Mouse (Mus musculus): Measurements from ENCODE around the gene Pam16. TPM values are rescaled to one million over a fixed set of nuclear protein-coding genes. Genes with fewer than 3 reads are reported as not detected.
"Not testable (repeated sequence)": the region's sequence is repeated elsewhere in the genome, so short reads cannot be mapped to it uniquely, and the experiment has no call there.

The Pam16 gene
- polyA plus RNA-seq, 1 experiment from 2014 or later: 57.2 TPM

DNA sequence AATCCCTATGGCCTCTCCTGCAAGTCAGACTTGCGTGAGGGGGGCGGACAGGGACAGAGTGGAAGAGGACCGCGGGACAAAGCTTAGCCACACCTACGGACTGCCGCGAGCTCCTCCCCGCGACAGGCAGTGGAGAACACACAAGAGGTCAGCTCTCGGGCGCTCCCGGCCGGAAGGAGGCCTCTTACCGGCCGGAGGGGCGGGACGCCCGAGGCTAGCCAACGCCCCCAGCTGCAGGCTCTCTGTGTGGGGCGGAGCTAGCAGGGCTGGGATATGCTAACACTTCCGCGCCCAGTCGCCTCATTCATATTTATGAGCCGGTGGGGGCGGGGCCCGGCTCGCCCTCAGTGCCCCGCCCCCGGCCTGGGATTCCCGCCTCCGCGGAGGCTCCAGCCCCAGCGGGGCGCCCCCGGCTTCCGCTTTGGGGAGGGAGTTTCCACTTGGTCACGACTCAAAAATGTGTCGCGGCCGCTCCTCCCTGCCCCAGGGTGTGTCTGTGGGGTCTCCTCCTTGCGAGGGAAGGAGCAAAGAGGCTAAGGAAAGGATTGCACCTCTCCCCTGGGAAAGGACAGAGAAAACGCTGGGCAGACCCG lies 38.2 kb downstream of the Pam16 start:
- peak; percentile 84 for DNase-seq (ENCODE audit: low read depth, low spot score)
- no peak for TF ChIP-seq CTCF (IDR thresholded peaks at IDR 0.05)
- in situ Hi-C loops (cut with MboI; ENCODE audit: low pct_unique_long_range_greater_than_20kb): no loop called here
- no peaks in the 10 kb centered on the region for H3K27me3 ChIP-seq
- ATAC-seq: peak; percentile 96
- POLR2A ChIA-PET: interaction anchor here (1.2 kb wide), 1 partner anchor 14 kb away, joined by 3 read pairs; no protein-coding TSS in a partner anchor
- CTCF ChIA-PET: interaction anchor here (1.0 to 2.2 kb wide), 4 partner anchors 9 to 21 kb away, joined by 3 to 8 read pairs (median 8); no protein-coding TSS in a partner anchor

GRCm38 (mm10) chr16:4585642-4586530 lies 38.9 kb downstream of the Pam16 start:
- no peak for DNase-seq (ENCODE audit: low read depth, low spot score)
- no peak for TF ChIP-seq CTCF (IDR thresholded peaks at IDR 0.05)
- ATAC-seq: peak; percentile 17
- CTCF ChIA-PET: interaction anchor here (0.7 to 2.2 kb wide), 5 partner anchors 9 to 22 kb away, joined by 3 to 8 read pairs (median 7); no protein-coding TSS in a partner anchor
- POLR2A ChIA-PET: interaction anchor here (0.6 to 1.2 kb wide), 2 partner anchors 15 to 51 kb away, joined by 3 read pairs; no protein-coding TSS in a partner anchor
- in situ Hi-C loops (cut with MboI; ENCODE audit: low pct_unique_long_range_greater_than_20kb): no loop called here
- no peaks in the 10 kb centered on the region for H3K27me3 ChIP-seq

DNA sequence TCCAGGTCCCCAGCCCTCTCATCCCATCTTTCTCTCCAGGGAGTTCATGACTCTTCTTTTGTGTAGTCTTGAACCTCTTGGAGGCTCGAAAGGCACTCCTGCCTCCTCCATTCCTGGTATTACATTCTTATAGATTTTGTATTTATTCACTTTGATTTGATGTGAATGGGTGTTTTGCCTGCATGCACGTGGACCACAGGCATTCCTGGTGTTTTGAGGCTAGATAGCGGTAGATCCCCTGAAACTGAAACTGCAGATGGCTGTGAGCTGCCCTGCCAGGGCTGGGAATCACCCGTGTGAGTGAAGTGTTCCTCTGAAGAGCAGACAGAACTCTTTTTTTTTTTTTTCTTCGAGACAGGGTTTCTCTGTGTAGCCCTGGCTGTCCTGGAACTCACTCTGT lies 40.4 kb downstream of the Pam16 start:
- in situ Hi-C loops (cut with MboI; ENCODE audit: low pct_unique_long_range_greater_than_20kb): no loop called here
- ATAC-seq: no peak
- no peak for TF ChIP-seq CTCF (IDR thresholded peaks at IDR 0.05)
- no peak for DNase-seq (ENCODE audit: low read depth, low spot score)
- ChIA-PET POLR2A (no interaction called here), CTCF (interaction anchor here (1.3 to 2.2 kb wide), 4 partner anchors 9 to 32 kb away, joined by 3 to 8 read pairs (median 4); no protein-coding TSS in a partner anchor)
- no peaks in the 10 kb centered on the region for H3K27me3 ChIP-seq

DNA sequence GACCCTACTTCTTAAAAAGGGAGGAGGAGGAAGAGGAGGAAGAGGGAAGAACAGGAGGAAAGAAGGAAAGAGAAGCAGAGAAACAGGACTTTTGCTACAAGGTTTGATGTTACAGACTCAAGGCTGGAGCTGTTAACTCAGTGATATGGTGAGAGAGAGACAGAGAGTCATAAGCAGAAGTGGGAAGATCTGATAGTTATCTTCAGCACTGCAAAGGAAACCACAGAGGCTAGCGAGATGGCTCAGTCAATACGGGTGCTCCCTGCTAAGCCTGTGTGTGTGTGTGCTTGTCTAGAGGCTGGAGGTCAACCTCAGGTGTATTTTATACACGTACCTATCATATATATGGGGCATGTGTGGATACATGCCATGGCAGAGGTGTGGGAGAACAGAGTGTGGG lies 41.0 kb downstream of the Pam16 start:
- DNase-seq (ENCODE audit: low read depth, low spot score): no peak
- ChIA-PET CTCF (interaction anchor here (1.3 to 2.2 kb wide), 4 partner anchors 9 to 32 kb away, joined by 3 to 13 read pairs (median 4); no protein-coding TSS in a partner anchor), POLR2A (no interaction called here)
- no peak for TF ChIP-seq CTCF (IDR thresholded peaks at IDR 0.05)
- no peaks in the 10 kb centered on the region for H3K27me3 ChIP-seq
- ATAC-seq: no peak
- in situ Hi-C loops (cut with MboI; ENCODE audit: low pct_unique_long_range_greater_than_20kb): no loop called here

DNA sequence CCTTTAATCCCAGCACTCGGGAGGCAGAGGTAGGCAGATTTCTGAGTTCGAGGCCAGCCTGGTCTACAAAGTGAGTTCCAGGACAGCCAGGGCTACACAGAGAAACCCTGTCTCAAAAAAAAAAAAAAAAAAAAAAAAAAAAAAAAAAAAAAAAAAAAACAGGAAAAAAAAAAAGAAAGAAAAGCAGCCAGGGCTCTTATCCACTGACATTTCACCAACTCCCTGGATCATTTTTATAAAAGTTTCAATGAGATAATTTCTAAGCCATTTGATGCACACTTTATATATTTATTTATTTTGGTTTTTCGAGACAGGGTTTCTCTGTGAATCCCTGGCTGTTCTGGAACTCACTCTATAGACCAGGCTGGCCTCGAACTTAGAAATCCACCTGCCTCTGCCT lies 43.6 kb downstream of the Pam16 start:
- DNase-seq (ENCODE audit: low read depth, low spot score); in situ Hi-C loops (cut with MboI; ENCODE audit: low pct_unique_long_range_greater_than_20kb); ATAC-seq; POLR2A ChIA-PET; H3K27me3 ChIP-seq: not testable (repeated sequence)
- CTCF ChIA-PET: interaction anchor here (1.2 to 1.5 kb wide), 2 partner anchors 12 to 27 kb away, joined by 3 read pairs; no protein-coding TSS in a partner anchor

DNA sequence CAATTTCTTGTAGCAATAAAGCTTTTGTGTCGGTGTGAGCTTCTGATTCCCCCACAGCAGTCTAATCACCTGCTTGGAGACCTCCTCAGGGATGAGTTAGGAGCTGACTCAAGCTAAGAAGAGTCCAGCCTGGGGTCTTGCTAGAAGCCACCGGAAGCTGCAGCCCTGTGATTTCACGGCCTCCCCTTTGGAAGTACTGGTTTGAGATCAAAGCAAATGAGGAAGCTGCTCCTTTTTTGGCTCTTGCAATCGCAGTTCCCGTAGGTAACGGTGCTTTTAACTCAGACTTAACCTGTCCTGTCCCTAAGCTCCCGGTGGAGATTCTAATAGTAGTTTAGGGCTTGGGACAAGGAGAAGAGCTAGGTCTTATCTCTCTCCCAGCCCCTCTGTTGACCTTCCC lies 46.2 kb downstream of the Pam16 start:
- DNase-seq (ENCODE audit: low read depth, low spot score): no peak
- ChIA-PET CTCF (interaction anchor here (1.0 to 6.3 kb wide), 4 partner anchors 10 to 89 kb away, joined by 4 to 39 read pairs (median 6); no protein-coding TSS in a partner anchor), POLR2A (no interaction called here)
- in situ Hi-C loops (cut with MboI; ENCODE audit: low pct_unique_long_range_greater_than_20kb): no loop called here
- H3K27me3 ChIP-seq: no peaks in the 10 kb centered on the region
- ATAC-seq: no peak
- TF ChIP-seq CTCF (IDR thresholded peaks at IDR 0.05): no peak

DNA sequence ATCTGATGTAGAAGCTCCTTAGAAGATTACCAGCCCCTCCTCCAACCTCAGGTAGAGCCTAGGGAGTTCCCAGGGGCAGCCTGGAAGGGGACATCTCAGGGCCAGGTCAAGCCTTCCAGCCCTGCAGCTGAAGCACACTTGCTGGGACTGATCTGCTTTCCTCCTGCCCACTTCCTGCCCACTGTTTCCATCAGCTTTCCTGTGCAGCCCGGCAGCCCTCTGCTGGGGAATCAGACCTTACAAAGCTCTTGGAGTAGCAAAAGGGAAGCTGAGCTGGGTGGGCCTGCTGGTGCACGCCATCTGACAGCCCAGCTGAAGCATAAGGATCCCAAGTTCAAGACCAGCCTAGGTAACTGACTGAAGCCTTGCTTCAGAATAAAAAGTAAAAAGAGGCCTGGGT lies 47.9 kb downstream of the Pam16 start:
- in situ Hi-C loops (cut with MboI; ENCODE audit: low pct_unique_long_range_greater_than_20kb): no loop called here
- ChIA-PET CTCF (interaction anchor here (1.2 to 6.3 kb wide), 7 partner anchors 9 to 30 kb away, joined by 3 to 39 read pairs (median 6); no protein-coding TSS in a partner anchor), POLR2A (no interaction called here)
- ATAC-seq: no peak
- H3K27me3 ChIP-seq: no peaks in the 10 kb centered on the region
- DNase-seq (ENCODE audit: low read depth, low spot score): no peak
- no peak for TF ChIP-seq CTCF (IDR thresholded peaks at IDR 0.05)

GRCm38 (mm10) chr16:4576038-4576437 lies 48.8 kb downstream of the Pam16 start:
- no peak for ATAC-seq
- H3K27me3 ChIP-seq: no peaks in the 10 kb centered on the region
- ChIA-PET CTCF (interaction anchor here (1.4 to 6.3 kb wide), 4 partner anchors 8 to 36 kb away, joined by 3 to 39 read pairs (median 8); no protein-coding TSS in a partner anchor), POLR2A (no interaction called here)
- DNase-seq (ENCODE audit: low read depth, low spot score): no peak
- in situ Hi-C loops (cut with MboI; ENCODE audit: low pct_unique_long_range_greater_than_20kb): no loop called here
- TF ChIP-seq CTCF (IDR thresholded peaks at IDR 0.05): no peak

- ChIA-PET CTCF (interaction anchor here (9.3 kb wide), 1 partner anchor 37 kb away, joined by 94 read pairs; no protein-coding TSS in a partner anchor), POLR2A (interaction anchor here (1.4 kb wide), 1 partner anchor 47 kb away, joined by 4 read pairs; no protein-coding TSS in a partner anchor)
- DNase-seq (ENCODE audit: low read depth, low spot score) (no peak), ATAC-seq (no peak)
- in situ Hi-C loops (cut with MboI; ENCODE audit: low pct_unique_long_range_greater_than_20kb): no loop called here
- H3K27me3 ChIP-seq: no peaks in the 10 kb centered on the region
- no peak for TF ChIP-seq CTCF (IDR thresholded peaks at IDR 0.05)
Measured at GRCm38 (mm10) chr16:4570737-4571136, 54.1 kb downstream of the Pam16 start.

DNA sequence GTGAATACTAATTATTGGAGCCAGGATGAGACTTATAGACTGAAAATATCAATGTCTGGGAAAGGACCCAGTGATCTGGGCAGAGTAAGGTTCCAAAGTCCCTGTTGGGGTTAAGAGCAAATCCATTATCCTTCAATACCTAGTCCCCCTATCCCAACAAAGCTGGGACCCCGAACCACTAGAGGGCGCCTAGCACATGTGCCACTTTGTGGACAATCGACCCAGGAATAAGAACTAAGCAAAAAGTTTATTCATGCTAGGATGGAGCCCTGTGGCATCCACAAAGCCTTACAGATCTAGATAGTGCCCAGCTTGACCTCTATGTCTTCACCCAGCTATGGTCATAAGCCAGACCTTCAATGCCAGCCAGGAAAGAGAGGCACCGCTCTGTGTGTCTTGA lies 56.9 kb downstream of the Pam16 start:
- in situ Hi-C loops (cut with MboI; ENCODE audit: low pct_unique_long_range_greater_than_20kb): loop anchor here (5.0 kb wide), 1 partner anchor 44 kb away; no protein-coding TSS in a partner anchor
- peak; percentile 57 for ATAC-seq
- ChIA-PET POLR2A (interaction anchor here (0.8 to 0.9 kb wide), 2 partner anchors 10 to 40 kb away, joined by 3 read pairs; no protein-coding TSS in a partner anchor), CTCF (interaction anchor here (1.2 to 9.3 kb wide), 9 partner anchors 9 to 99 kb away, joined by 5 to 94 read pairs (median 8); no protein-coding TSS in a partner anchor)
- no peak for TF ChIP-seq CTCF (IDR thresholded peaks at IDR 0.05)
- H3K27me3 ChIP-seq: no peaks in the 10 kb centered on the region
- no peak for DNase-seq (ENCODE audit: low read depth, low spot score)

Other genes starting within 250 kb of the Pam16 start
- gene Adcy9, start 204.5 kb downstream of the Pam16 start, polyA plus RNA-seq (2021): 4.0 TPM
- gene Srl, start 83.2 kb downstream of the Pam16 start, polyA plus RNA-seq (2021): 2.0 TPM
- 9.8 TPM for gene Tfap4, start 65.1 kb downstream of the Pam16 start, polyA plus RNA-seq (2021)
- gene Glis2, start 30.3 kb downstream of the Pam16 start, polyA plus RNA-seq (2021): 87.1 TPM
- gene Vasn, start 15.0 kb upstream of the Pam16 start, polyA plus RNA-seq (2021): 74.5 TPM
- gene Dnaja3, start 15.0 kb upstream of the Pam16 start, polyA plus RNA-seq (2021): 84.4 TPM
- 28.4 TPM for gene Coro7, start 54.8 kb upstream of the Pam16 start, polyA plus RNA-seq (2021)
- gene Nmral1, start 94.4 kb upstream of the Pam16 start, polyA plus RNA-seq (2021): 30.9 TPM
- 104 TPM for gene Hmox2, start 101.4 kb upstream of the Pam16 start, polyA plus RNA-seq (2021)
- gene Cdip1, start 165.3 kb upstream of the Pam16 start, polyA plus RNA-seq (2021): 43.9 TPM
- 0.89 TPM for gene 4930562C15Rik, start 210.4 kb upstream of the Pam16 start, polyA plus RNA-seq (2021)